Mouse (Mus musculus) ovary, postnatal 36 days (tissue): ENCODE measurements at regions not wholly inside any gene's neighbourhood (a gene's known extent, or its start where the extent isn't known, plus 50 kb on each side); places are given as distances from the start of the nearest gene placed in this dataset.
"Not testable (repeated sequence)": the region's sequence is repeated elsewhere in the genome, so short reads cannot be mapped to it uniquely, and the experiment has no call there.

ENCODE experiments used
- DNase-seq: peaks from one replicate; pipeline ENCODE4 v3.0.0; 2022; ENCODE audit warnings: low spot score, mixed read lengths

GRCm38 (mm10) chr1:14688041-14688440 lies 1405.1 kb downstream of the 4930444P10Rik start:
- DNase-seq, result not testable (repeated sequence)

- no peak for DNase-seq
These were observed 1407.0 kb downstream of the 4930444P10Rik start for GRCm38 (mm10) chr1:14686172-14686571.

GRCm38 (mm10) chr1:14680443-14680842 lies 1412.7 kb downstream of the 4930444P10Rik start:
- DNase-seq, result no peak

GRCm38 (mm10) chr1:14672393-14672999 lies 1420.6 kb downstream of the 4930444P10Rik start:
- no peak for DNase-seq

GRCm38 (mm10) chr1:14662706-14663312 lies 1430.3 kb downstream of the 4930444P10Rik start:
- no peak for DNase-seq

GRCm38 (mm10) chr1:14661854-14662253 lies 1431.3 kb downstream of the 4930444P10Rik start:
- DNase-seq, result no peak

GRCm38 (mm10) chr1:14650346-14650745 lies 1442.8 kb downstream of the 4930444P10Rik start:
- no peak for DNase-seq

- no peak for DNase-seq
These were observed 1457.4 kb downstream of the 4930444P10Rik start for GRCm38 (mm10) chr1:14635642-14636263.

GRCm38 (mm10) chr1:14631994-14632393 lies 1461.1 kb downstream of the 4930444P10Rik start:
- no peak for DNase-seq

GRCm38 (mm10) chr1:14627204-14627603 lies 1465.9 kb downstream of the 4930444P10Rik start:
- DNase-seq, result no peak

- no peak for DNase-seq
These were observed 1466.4 kb downstream of the 4930444P10Rik start for GRCm38 (mm10) chr1:14626685-14627084.

GRCm38 (mm10) chr1:14620922-14621430 lies 1472.1 kb downstream of the 4930444P10Rik start:
- no peak for DNase-seq

- no peak for DNase-seq
These were observed 1479.8 kb downstream of the 4930444P10Rik start for GRCm38 (mm10) chr1:14613232-14613894.

GRCm38 (mm10) chr1:14609054-14609453 lies 1484.1 kb downstream of the 4930444P10Rik start:
- no peak for DNase-seq

GRCm38 (mm10) chr1:14595961-14596360 lies 1497.2 kb downstream of the 4930444P10Rik start:
- no peak for DNase-seq

GRCm38 (mm10) chr1:14589905-14590304 lies 1503.2 kb downstream of the 4930444P10Rik start:
- DNase-seq, result peak; percentile 2

- no peak for DNase-seq
These were observed 1513.7 kb downstream of the 4930444P10Rik start for GRCm38 (mm10) chr1:14579376-14579775.

- no peak for DNase-seq
These were observed 1516.9 kb downstream of the 4930444P10Rik start for GRCm38 (mm10) chr1:14576263-14576662.

- DNase-seq, result no peak
These were observed 1522.6 kb downstream of the 4930444P10Rik start for GRCm38 (mm10) chr1:14570562-14570981.

GRCm38 (mm10) chr1:14570113-14570512 lies 1523.0 kb downstream of the 4930444P10Rik start:
- DNase-seq, result no peak

GRCm38 (mm10) chr1:14567006-14567405 lies 1526.1 kb downstream of the 4930444P10Rik start:
- DNase-seq, result no peak

GRCm38 (mm10) chr1:14566386-14566785 lies 1526.7 kb downstream of the 4930444P10Rik start:
- no peak for DNase-seq
